Mouse (Mus musculus) mesoderm, embryonic 11.5 days (tissue): ENCODE data around the gene Vmn1r4.
A peak's percentile ranks its signal among the peaks of the same experiment; 100 is the strongest.

ENCODE experiments used
- DNase-seq: peaks from one replicate; pipeline ENCODE4 v3.0.0-alpha.2; 2012; ENCODE audit warnings: low read depth, low spot score

Vmn1r4 gene

DNA sequence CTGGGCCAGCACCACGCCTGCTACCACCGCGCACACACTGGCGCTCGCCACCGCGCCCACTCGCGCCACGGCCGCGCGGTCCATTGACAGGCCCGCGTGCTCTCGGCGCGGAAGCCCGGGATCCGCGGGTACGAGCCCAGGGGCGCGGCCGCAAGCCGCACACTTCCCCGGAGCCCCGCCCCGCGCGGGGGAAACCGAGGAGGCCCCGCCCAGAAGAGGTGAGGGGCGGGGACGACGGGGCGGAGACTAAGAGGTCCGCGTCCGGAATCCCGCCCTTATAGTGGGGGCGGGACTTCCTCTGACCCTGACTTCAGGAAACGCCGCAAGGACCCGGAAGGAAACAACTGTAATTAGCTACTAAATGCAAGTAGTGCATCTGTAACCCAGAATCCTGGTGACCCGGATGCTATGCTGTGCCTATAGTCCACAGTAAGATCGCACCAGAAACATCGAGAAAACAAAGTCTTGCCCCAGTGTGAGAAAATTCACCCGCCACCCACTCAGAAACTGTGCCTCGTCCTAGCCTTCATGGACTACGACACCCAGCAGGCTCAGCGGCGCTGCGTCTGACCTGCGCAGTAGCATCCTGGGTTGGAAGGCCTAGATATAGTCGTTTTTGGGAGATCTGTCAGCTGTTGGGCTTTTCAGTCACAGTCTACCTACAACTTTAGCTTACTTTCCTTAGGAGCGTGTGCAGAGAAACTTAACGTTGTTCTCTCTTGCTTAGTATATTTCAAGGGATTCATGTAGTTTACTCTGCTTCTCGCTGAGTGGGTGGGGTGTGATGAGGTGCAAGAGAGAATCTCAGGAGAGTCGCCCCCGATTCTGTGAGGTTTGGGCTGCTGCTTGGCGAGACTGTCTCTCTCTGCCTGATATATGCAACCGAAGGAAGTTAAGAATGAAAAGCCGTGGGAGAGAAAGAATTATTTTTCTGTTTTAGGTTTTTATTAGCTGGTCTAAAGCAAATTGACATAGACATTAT, at the start of gene Vmn1r4, which contains the start of gene Nt5c3:
Gene Vmn1r4, plus strand, starts transcription at position 290 of the 982 bp plus-strand sequence.
Gene Nt5c3, minus strand, starts transcription at position 207 of the 982 bp plus-strand sequence.
- peak; percentile 95 for DNase-seq

DNA sequence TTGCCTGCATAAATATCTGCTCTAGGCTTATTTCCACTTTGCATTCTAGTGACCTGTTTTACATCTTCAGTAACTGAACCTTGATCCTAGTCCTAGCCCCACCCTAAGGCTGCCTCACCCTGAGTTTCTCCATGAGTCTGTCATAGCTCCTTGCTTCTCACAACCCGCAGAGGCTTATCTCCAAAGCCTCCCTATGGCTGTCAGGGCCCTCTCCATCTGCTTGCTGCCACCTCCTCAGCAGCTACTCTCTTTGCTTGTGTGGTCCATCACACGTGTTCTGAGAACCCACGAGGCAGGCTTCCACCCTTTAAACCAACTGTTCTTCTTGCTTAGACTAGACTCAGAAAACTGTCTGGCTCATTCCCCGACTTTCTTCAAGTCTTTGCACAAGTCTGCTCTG, 46.9 kb upstream of the Vmn1r4 start:
- DNase-seq = no peak

DNA sequence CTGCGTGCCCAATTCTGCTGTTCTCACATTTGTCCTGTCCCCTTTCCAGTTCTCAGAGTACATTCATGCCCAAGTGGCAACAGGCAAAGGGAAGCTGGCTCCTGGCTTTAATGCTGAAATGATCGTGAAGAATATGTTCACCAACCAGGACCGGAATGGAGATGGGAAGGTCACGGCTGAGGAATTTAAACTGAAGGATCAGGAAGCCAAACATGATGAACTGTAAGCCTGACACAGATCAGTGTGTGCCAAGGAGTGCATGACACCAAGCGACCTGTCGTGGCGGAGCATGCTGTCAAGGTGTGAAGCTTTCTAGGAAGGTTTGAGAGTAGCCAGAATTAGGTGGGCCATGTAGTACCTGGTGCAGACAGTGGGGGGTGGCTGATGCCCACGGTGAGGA, 45.8 kb upstream of the Vmn1r4 start:
- no peak for DNase-seq

DNA sequence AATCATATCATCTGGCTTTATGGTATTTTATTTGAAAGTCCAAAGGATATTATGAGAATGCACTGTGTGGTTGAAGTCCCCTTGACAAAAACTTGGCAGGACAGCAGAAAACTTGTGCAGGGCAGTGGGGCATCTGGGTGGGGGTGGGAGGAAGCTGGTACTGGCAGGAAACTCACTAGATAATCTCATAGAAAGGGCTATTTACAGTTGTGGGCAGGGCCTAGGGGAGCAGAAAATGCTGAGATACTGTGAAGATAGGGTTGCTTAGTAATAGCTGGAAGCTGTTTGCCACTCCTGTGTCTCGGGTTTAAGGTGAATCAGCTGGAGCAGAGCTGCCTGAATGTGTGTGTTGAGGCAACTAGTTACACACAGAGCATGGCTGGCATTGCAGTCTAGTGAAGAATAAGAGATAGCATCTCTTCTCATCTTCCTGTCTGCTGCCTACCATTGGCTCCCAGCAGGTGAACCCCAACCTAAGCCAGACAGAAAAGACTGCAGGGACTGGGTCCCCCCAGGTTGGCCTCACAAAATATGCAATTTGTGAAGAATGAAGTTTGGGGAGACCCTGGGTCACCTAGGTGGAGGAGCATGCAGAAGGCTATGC, 44.4 kb upstream of the Vmn1r4 start:
- no peak for DNase-seq

DNA sequence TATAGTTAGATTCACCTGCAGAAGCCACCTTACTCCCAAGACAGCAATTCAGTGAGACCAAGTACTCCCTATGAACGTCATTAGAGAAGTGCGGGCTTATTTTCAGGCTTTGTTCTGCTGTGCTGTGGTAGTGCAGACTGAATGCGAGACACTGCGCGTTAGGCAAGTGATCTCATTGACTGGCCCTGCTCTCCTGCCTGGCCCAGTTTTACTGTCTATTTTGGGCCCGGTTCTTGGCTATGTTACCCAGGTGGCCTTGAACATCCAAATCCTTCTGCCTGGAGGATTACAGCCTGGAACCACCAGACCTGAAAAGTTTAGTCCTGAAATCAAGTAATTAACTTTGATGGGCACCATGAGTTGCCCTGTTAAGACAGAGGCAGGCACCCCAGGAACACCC, 35.3 kb upstream of the Vmn1r4 start:
- no peak for DNase-seq

DNA sequence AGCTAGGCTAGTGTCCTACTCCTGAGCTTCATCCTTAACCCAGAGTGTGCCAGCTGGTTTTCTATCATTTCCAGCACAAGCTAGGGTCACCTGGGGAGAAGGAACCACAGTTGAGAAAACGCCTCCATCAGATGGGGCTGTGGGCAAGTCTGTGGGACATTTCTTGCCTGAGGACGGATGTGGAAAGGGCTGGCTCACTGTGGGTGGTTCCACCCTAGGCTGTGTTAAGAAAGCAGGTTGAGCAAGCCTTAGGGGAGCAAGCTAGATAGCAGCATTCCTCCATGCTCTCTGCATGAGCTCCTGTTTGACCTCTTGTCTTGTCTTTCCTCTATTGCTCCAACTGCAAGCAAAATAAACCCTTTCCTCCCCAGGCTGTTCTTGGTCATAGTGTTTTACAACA, 33.1 kb upstream of the Vmn1r4 start:
- DNase-seq = no peak

DNA sequence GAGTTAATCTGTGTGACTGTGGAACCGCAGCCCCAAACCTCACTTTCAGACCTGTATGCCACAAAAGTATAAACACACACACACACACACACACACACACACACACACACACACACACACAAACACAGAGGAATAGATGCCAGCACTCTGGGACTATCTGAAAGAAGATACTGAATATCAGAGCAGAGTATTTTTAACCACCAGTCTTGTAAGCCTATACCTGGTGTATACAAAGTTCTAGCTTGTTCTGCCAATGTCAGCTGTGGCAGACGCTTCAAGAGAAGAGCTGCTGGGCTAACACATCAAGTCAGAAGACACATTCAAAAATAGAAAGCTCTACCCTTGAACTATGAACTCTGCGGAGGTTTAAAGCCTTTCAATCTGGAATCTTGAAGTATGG, 24.2 kb upstream of the Vmn1r4 start:
- no peak for DNase-seq

DNA sequence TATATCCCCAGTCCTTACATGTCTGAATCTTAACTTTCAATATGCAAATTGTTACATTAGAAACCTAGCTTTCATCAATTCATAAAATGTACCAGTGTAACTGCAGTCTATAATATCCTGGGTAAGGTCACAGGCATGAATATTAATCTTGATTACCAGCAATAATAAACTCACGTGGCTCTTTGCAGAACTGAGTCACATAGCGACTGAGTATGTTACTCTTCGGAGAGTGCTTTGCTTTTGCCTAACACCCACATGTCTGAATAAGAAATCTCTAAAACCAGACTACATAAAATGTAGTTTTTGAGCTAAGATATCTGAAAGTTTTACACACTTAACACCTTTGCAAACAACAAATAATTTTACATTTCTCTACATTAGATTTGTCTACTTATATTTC, 22.5 kb upstream of the Vmn1r4 start:
- DNase-seq = no peak

DNA sequence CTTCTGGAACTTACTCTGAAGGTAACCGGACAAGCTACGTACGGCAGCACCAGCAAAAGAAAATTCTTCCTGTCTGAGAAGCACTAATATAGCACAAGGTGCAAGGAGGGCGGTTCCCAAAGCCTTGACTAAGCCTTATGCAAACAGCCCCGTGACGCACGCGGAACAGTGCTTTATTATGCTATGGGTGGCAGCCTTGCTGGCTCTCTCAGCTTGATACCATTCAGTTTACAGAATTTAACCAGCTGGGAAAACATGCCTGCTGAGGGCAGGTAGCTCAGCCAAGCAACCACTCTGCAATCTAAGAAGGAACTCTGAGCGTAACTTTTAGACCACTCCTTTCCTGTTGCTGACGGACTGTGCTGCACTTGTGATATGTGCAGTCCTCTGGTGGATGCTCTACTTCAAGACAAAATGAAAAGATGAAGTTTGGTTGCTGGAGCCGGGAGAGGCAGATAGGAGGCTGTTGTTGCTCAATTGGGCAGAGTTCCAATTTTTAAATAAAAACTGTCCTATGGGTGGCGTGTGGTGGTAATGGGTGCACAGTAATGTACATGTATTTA, 21.9 kb upstream of the Vmn1r4 start:
- peak; percentile 37 for DNase-seq

DNA sequence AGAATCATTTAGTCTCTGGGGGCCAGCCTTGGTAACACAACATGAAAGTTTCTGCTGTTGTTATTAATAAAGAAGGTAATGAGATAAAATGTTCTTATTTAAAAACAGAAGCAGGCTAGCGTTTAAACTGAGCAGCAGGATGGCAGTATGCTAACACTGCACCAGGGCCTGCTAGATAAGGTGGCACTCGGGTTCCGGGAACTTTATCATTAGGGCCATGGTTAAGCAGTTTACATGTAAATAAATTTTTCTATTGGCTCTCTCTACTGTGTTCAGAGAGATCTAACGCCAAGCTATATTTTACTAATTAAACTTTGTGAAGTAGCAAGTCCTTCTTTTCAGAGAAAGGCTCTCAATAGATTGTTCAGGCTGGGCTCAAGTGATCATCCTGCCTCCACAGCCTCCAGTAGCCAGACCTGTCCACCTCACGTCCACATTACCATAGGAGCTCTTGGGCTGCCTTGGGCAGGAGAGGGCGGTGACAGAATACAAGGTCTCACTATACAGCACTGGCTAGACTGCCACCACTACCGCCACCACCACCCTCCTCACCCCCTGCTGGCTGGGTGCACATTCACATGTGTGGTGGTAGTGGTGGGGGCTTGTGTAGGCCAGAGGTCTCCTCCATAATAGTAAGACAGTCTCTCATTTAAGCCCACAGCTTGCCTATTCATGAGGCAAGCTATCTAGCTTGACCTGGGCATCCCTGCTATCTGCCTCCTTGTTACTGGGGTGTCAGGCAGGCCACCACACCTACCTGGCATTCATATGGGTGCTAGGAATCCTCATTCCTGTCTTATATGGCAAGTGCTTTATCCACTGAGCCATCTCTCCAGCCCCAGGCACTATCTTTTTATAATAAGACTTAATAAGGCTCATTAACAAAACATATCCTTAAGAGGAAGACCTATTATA, 21.0 kb upstream of the Vmn1r4 start:
- DNase-seq = no peak

DNA sequence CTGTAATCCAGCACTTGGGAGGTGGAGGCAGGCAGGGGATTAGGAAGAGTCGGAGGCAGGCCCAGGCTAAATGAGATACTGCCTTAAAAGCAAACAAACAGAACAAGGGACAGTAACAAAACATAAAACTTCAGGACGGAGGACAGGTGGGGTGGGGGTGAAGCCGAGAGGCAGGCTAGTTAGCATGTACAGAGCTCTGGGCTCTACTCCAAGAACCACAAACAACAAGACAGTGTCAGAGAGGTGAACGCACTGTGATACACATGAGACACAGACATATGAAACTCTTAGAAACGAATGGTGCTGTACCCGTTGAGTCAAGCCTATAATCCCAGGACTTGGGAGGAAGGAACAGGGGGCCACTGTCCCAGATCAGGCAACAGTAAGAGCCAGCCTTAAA, 20.0 kb upstream of the Vmn1r4 start:
- DNase-seq = no peak

DNA sequence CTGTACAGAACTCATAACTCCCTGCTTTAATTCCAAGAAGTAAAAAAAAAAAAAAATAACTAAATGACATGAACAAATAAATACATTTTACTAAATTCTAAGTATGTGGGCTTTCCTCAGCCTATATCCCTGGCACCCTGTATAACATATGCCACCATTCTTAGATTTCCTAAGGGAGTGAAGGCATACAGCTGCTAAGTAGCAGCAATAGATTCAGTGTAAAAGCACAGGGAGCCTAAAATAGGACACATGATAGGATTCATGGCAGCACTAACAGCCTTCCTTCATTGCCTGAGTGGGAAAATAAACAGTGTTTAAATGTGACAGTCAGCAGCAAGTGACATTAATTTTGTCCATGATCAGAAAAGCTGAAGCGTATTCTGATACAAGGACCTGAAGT, 19.5 kb upstream of the Vmn1r4 start:
- DNase-seq = no peak

DNA sequence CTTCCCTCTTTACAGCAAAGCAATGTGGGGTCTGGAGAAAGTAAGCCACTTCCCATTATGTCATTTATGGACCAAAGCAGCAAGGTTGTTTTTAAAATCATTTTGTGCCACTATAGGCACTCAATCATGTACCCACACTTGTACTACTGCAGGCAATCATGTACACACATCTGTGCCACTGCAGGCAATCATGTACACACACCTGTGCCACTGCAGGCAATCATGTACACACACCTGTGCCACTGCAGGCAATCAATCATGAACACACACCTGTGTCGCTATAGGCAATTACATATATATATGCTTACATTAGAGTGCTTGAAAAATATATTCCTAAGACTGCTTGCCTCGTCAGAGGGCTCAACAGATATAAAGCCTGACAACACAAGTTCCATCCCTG, 18.8 kb upstream of the Vmn1r4 start:
- DNase-seq = no peak

DNA sequence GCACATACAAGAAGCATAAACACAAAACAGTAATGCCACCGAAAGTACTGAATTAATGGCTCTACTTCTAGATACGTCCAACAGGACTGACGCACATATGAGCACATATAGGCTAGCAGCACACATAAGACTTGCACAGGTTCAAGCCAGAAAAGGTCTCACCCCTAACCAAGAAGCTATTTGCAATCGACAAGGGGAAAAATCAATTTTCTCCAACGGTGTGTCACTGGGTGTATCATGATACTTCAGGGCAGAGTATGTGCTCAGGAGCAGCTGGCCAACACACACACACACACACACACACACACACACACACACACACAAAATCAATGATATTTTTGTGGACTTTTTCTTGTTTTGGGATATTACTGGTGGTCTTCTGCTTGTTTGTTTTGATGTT, 18.3 kb upstream of the Vmn1r4 start:
- DNase-seq = no peak

DNA sequence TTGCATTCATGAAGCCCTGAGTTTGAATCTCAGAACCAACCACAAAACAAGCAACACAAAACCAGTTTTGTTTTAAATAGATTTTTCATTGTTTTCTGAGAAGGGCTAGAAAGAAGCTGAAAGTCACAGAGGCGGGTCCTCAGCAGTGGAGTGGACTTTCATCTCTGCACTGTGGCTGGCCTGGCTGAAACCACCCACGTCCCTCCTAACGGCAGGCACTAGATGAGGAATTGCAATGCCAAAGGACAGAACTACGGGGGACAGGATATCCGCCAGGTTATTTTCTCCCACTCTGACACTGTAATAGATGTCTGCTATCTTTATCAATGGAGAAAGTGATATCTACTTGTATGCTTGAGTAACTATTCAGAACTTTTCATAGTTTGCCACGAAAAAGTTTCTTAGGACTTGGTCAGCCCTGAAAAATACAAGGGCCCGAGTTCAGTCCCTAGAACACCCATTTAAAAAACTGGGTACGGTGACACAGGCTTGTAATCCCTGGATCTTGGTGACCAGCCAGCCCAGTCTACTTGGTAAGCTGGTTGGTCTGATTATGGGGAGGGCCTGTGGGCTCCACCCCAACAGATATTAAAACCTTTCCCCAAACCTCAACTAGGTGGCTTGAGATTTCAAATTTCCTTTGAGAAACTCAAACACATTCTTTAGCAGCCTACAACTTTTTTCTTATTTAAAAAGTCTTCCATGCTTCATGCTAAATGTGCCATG, 17.5 kb upstream of the Vmn1r4 start:
- DNase-seq = no peak

DNA sequence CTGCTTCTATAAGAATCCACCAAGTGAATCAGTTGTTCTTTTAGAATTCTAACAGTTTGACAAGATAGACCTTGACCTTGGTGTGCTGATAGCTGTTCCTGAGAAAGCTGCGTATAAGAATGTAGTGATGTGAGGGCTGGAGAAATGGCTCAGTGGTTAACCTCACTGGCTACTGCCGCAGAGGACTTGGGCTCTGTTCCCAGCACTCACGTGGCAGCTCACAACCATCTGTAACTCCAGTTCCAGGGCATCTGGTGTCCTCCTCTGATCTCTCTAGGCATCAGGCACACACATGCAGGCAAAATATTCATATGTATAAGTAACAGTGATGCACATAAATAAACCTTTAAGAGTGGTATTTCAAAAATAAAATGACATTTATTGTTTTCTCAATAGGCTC, 15.8 kb upstream of the Vmn1r4 start:
- DNase-seq = no peak

DNA sequence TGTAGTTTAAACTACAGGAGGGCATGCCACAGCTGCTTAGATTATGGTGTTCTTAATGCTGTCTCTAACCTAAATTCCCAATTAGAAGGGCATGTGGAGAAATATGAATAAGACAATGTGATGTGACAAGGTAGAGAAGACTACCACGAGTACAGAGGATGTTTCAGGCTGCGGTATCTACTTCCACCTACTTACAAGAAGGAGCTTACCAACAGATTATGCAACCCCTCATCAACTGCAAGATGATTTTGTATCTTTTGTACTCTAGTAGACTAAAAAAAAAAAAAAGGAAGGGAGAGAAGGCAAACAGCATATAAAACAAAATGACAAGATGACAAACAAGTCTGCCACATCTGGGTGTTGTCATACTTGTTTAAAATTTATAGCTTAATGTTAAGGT, 15.4 kb upstream of the Vmn1r4 start:
- no peak for DNase-seq

DNA sequence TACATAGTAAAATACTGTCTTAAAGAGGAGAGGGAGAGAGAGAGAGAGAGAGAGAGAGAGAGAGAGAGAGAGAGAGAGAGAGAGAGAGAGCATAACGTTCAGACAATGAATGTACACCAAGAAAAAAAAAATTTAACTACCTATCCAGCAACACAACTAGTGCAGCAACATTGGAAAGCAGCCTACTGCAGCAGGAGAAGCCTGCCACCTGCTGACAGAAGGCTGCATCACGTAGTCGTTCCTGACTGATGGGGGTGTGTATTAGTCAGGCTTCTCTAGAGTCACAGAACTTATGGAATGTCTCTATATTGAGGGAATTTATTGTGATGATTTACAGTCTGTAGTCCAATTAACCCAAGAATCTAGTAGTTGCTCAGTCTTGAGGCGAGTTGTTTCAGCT, 14.9 kb upstream of the Vmn1r4 start:
- peak; percentile 54 for DNase-seq

DNA sequence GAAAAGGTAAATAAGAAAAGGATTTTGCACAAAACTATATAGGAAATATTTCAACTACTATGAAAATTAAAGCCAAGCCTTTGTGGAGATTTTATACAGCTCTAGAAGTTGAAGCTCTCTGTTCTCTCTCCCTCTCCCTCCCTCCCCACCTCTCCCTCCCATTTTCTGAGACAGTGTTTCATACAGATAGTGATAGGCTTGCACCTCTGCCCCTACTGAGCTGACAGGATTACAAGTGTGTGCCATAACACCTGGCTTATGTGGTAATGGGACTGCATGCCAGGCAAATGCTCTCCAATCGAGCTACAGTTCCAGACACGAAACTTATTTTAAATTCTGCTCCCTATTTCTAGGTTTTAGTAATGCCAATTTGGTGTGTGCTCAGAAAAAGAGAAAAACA, 12.9 kb upstream of the Vmn1r4 start:
- no peak for DNase-seq

DNA sequence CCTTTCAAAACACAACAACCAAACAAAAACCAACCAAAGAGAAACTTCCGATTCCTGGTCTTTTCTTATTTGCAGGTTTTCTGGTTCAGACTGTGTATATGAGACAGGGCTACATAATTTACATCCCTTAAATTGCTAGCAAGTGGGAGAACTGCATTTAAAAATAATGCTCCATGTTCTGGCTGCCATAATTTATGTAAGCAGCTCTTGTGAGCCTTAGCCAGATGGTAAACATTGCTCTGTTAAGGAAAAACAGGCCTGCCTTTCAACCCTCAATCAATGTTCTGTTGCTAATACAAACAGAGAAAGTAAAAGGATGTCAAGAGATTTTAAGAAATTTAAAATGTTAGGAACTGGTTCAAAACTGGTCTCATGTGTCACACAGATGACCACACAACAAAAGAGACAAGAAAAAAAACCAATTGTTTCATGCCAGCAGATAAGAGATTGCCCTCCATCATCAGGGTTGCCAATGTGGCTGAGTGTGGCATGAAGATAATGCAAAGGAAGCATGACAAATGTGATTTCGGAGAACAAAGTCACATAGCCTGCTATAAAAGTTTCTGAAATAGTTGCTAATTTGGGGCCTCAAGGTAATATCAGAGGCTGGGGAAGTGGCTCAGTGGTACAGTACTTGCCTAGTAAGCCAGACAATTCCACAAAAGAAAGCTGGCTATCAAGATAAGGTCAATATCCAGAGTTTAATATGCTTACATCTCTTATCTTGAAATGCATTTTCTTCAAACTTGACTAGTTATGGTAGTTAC, 10.5 kb upstream of the Vmn1r4 start:
- DNase-seq = no peak
